Mouse (Mus musculus) kidney, adult 11 months (tissue): ENCODE measurements around the gene Ephb1.

Experiments used
- DNase-seq: peaks from one replicate; pipeline ENCODE4 v3.0.0; 2022

Ephb1 gene

DNA sequence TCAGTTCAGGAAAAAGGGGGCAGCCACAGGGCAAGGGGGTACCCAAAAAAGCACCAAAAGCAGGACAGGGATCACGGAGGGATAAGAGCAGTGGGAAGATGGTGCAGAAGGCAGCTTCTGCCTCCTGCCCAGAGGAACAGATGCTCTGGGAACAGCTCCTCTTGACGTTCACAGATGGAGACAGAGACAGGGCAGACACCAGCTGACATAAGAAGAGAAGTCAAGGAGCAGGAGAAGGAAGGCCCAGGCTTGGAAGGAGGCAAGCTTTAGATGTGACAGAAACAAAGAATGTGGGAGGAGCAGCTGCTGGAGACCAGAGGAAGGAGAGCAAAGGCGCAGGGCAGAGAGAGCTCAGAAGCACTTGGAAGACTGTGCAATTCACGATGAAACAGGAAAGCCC, 398.3 kb downstream of the Ephb1 start:
- no peak for DNase-seq

DNA sequence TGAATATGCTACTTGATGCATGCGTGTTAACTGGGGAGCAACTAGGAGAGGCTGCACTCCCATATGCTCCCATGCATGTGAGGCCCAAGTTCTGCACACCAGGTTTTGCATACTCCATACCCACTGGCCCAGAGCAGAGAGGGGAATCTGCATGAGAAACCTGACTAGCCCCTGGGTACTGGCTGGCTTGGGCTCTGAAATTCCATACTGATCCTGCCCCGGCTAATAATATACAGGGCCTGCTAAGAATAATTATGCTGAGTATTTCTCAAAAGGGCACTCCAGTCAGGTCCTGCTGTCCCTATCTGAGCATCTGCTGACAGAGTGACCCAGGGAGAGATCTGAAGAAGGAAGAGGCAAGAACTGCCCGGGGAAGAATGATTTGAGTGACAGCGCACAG, 400.0 kb downstream of the Ephb1 start:
- no peak for DNase-seq

DNA sequence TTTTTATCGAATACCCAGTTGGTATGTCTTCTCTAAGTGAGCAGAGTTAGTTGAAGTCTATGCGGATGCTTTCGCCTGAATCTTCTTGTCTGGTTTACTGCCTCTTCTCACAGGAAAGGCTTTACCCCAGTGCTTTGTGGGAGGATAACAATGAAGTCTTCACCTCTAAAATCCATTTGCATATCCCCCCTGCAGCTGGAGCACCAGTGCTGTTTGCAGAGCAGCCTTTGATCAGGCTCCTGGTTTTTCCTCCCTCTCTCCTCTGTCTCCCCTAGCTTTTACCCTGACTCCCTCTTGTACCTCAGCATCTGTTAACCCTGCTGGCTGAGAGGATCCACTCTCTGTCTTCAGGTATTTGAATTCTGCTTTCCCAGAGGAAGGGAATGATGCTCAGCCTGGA, 404.4 kb downstream of the Ephb1 start:
- DNase-seq: no peak

DNA sequence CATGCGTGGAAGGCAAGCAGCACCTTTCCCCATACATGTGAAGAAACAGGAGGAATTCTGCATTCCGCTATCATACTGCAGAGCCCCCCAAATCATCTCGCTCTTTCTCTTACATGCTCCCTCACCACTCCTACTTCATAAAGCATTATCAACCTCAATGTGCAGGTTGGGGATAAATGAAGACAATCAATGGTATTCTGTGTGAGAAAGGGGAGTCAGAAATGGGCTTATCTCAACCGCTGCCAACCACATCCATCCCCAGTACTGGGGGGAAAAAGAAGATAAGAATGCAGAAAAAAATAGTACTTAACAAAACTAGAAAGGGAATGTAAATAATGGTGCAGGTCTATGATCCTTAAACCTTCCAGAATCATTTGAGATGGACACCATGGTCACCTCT, 408.7 kb downstream of the Ephb1 start:
- DNase-seq: no peak

DNA sequence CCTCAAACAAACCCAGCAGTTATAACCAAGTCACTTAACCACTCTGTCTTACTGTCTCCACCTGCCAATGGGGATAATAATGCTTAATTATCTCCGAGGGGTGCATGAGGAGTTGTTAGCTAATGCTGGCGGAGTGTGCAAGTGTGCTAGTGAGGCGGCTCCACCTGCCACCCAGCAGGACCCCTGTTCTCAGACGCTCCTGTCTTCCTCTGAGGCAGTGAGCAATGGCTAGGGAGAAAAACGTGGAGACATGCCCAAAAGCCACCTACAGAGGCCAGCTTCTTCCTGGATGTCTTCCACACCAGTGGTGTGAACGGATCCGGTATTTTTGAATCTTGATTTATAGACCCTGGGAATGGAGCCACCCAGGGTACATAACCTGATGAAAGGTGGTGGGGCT, 409.2 kb downstream of the Ephb1 start:
- no peak for DNase-seq

DNA sequence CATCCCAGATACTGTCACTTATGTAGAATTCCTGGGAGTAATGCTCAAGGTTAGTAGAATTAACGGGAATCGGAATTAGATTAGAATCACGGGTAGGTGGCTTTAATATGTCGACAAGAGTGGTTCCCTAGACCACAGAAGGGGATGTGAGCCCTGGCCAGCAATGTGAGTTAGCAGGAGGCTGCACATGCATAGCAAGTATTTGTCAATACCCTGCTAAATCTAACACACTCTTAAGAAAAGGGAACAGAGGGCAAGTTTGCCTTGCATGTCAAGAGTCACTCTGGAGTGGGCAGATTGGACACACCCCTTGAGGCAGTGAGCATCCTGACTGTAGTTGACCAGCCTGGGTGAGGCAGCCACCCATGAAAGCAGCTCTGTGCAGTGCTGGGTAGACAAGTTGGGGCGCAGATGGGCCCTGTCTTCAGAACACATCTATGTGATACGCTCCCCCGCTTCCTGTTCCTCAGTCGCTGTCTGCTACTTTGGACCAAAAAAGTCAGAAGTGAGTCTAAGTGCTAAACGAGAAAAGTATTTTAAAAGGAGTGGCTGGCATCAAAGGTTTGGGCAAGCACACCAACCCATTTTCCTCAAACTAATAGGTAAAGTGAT, 412.3 kb downstream of the Ephb1 start:
- no peak for DNase-seq

DNA sequence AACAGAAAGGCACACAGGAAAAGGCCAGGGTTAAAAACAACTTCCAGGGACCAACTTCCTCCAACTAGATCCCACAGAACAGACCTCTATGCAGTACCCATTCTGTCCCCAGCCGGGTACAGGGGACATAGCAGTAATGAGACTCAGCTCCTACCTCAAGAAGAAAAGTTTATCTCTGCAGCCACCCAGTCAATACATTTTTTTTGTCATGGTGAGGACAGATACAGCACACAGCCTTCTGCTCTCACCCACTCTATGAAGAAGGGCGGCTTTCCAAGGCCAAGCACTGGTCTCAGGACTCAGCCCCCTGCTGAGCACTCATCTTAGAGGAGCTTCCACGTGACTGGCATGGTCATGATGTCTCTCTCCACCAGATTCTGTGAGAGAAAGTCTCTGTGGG, 414.3 kb downstream of the Ephb1 start:
- no peak for DNase-seq

DNA sequence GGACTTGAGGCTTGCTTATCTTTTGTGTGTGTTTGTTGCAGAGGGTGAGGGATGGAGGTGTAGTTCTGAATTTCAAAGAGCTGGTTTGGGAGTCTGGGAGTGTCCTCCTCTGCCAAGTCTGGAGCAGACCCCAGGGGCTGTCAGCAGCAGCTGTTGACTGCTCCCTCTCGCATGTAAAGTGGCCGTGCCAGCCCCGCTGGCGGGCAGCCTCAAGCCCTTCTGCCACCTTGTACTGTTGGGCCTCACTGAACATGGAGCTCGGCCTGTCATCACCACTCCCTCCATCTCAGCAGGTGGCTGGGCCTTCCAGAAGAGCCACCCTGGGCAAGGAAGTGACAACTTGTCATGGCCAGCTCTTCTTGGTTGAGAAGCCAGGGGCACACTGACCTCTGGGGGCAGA, 415.5 kb downstream of the Ephb1 start:
- no peak for DNase-seq

DNA sequence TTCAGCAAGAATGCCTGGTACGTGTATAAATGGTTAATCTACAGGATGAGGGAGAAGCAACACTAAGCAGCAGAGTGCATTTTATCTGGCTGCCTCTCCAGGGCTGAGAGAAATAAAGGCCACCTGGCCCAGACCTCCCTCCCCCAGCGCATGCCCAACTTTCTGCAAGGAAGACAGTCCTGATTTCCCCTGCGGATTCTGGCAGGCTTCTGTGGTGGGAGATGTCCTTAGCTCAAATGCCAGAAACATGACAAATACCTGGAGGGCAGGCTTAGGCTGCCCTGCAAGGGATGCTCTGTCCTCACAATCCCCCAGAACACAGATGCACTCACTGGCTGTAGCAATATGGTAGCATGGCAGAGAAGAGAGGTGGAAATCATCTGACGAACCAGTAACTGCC, 416.4 kb downstream of the Ephb1 start:
- DNase-seq: no peak

GRCm38 (mm10) chr9:101934887-101935286, 419.6 kb downstream of the Ephb1 start:
- no peak for DNase-seq

DNA sequence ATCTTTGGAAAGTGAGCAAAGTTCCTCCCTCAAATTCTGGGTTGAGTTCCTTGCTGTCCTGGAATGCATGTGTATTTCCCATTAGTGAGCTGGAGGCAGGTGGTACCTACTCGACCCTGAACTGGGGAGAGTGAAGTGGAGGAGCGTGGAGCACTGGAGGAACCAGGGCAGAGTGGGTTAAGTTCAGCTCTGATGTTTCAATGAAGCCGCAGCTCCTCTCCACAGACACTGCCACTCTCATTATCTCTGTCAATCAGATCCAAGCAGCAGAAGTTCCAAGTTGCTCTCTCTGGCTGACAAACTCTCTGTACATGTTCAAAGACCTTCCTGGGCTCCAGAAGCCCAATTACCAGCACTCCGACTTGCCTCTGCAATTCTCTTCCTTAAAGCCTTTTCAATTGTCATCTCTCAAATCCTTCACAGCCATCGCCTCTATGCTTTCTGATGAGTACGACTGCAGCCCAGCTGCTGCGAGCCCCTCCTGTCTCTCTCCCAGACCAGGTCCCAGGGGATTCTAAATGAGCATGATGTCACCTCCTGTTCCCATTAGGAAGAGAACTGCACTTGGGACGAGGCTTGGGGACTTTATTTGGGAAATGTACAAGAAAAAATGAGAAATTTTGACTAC, 420.4 kb downstream of the Ephb1 start:
- DNase-seq: no peak

GRCm38 (mm10) chr9:101924829-101925228, 429.7 kb downstream of the Ephb1 start:
- no peak for DNase-seq

GRCm38 (mm10) chr9:101922846-101923245, 431.6 kb downstream of the Ephb1 start:
- DNase-seq: no peak

- no peak for DNase-seq
Observed at GRCm38 (mm10) chr9:101919324-101919723, 435.2 kb downstream of the Ephb1 start.

DNA sequence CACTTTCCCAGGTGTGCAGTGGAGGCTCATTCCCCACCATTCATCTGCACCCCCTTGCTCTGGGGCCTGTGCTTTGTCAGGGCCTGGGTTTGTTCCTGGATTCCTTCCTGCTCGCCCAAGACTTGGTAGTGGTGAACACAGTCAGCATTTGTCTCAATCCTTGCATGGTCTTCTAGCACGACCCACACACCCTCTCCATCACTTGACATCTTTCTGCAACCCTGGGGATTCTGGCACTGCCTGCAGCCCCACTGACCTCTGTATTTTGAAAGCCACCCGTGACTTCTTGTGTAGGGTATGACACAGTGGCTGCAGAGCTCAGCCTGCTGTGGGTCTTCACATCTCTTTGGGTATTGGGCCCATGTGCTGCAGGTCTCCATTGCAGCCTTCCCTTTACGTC, 435.7 kb downstream of the Ephb1 start:
- DNase-seq: no peak

DNA sequence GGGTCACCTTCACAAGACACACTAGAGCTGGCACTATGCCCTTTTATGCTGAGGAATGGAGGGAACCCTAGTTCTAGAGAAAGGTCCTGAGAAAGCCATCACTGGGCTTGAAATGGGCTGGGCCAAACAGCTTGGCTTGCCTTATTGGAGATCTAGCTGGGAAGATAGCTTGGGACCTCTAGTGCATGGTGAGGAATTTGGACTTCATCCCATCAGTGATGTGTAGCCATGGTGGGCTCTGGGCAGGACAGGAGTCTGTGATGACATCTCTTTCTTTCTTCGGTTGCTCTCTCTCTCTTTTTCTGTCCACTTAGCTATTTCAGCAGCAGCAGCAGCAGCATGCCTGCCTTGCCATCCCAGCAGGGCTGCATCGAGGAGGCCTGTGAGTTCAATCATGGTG, 439.4 kb downstream of the Ephb1 start:
- no peak for DNase-seq

- DNase-seq: no peak
Observed at GRCm38 (mm10) chr9:101911176-101911866, 443.2 kb downstream of the Ephb1 start.

DNA sequence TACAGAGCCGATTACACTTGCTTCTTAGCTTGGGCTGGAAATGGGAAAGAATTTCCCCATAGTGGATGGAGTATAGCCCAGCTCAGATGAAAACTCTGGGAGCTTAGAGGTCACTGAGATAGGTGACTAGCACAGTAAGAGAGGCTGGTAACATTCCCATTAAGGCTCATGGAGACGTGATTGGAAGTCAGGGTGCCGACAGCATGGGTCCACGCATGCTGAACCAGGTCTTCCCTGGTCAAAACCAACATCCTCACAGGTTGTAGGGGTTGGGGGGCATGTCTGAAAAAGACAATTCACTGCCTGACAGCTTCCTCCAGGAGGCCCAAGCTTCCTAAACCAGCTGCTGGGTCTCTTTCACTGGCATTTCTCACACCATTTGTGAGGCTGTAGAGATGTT, 445.0 kb downstream of the Ephb1 start:
- DNase-seq: no peak

DNA sequence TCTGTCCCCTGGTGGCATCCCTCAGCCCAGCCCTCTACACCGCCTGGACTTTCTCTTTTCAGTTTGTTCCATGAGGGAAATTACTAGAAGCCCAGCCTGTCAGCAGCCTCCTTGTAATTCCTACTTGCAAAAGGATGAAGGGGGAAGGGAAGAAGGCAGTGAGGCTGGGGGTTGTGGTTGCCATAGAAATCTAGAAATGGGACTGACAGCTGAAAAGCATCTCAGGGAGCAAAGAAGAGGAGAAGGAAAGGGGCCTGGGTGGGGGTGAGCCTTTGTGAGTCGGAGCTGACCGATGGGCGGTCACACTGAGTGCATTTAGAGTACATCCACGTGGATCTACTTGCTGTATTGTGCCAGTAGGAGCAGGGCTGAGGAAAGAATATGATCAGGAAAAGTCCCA, 445.6 kb downstream of the Ephb1 start:
- DNase-seq: no peak

DNA sequence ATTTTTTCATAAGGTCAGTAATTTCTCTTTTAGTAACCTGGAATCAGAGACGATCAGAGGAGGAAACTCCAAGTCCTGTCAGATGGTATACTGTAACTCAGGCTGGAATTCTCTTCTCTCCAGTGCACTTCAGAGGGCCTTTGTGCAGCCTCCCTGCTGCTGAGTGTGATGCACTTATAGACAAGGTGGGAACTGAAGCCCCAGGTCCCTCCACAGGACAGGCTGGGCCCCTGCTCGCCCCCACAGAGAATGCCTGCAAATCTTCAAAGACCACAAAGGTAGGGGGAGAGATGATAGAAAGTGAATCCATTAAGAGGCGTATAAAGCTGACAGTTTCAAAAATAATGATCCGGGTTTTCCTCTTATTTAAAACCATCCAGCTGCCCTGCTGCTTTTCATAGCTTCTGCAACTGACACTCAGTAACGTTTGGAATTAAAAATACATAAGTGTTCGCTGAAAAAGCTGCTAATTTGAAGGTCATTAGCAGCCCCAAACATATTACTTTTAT, 446.7 kb downstream of the Ephb1 start:
- DNase-seq: no peak

GRCm38 (mm10) chr9:101903406-101903805, 451.1 kb downstream of the Ephb1 start:
- no peak for DNase-seq

- DNase-seq: no peak
Observed at GRCm38 (mm10) chr9:101897851-101898250, 456.6 kb downstream of the Ephb1 start.

DNA sequence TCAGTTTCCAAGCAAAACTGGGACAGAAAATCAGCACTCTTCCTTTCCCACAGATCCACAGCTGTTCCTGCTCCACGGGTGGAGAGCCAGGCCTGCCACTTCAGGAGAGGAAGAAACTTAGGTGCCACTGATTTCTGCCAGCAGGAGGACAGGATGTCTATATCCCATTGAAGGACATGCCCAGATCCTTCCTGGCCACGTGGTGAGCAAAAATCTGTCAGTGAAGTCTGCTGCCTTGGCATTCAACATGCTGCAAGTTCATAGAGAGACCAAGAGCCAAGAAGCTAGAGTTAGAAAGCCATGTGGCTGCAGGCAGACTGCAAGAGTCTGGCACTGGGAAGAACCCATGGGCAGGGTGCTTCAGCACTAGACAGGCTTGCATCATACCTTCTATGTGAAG, 471.2 kb downstream of the Ephb1 start:
- no peak for DNase-seq
